Mouse (Mus musculus) megakaryocyte progenitor cell, adult 5-6 weeks (primary cell): ENCODE measurements around the gene Plek2. TPM values are rescaled to one million over a fixed set of nuclear protein-coding genes. Genes with fewer than 3 reads are reported as not detected.

Experiments used
- total RNA-seq, 2 experiments: library from RNA; stranded (forward) in 1 of 2; stranded (reverse) in 1 of 2; fragments of 157-497, 149-512 nt in 1 of 2; fragments of 200-1000 nt in 1 of 2; gene quantifications; 2 replicates each; pipeline versions ENCODE4 v1.2.3 to v1.2.4; 2015 to 2017

Gene Plek2
- total RNA-seq, 2 experiments from 2014 or later = not detected

Other genes starting within 250 kb of the Plek2 start
- gene Fam71d, start 215.4 kb downstream of the Plek2 start, total RNA-seq (2015) = not detected in 2 replicates
- gene Fam71d, start 215.4 kb downstream of the Plek2 start, total RNA-seq (2017) = not detected in 2 replicates
- 10.4 and 11.7 TPM in 2 replicates for gene Mpp5, start 158.1 kb downstream of the Plek2 start, total RNA-seq (2015)
- gene Mpp5, start 158.1 kb downstream of the Plek2 start, total RNA-seq (2017) = 10.8 and 22.5 TPM in 2 replicates
- 71.3 and 72.6 TPM in 2 replicates for gene Atp6v1d, start 45.3 kb downstream of the Plek2 start, total RNA-seq (2015)
- 27.9 and 35.2 TPM in 2 replicates for gene Atp6v1d, start 45.3 kb downstream of the Plek2 start, total RNA-seq (2017)
- gene Eif2s1, start 45.1 kb downstream of the Plek2 start, total RNA-seq (2015) = 182 and 193 TPM in 2 replicates
- 111 and 115 TPM in 2 replicates for gene Eif2s1, start 45.1 kb downstream of the Plek2 start, total RNA-seq (2017)
- 73.3 and 75.4 TPM in 2 replicates for gene Tmem229b, start 100.7 kb upstream of the Plek2 start, total RNA-seq (2015)
- 84.1 and 102 TPM in 2 replicates for gene Tmem229b, start 100.7 kb upstream of the Plek2 start, total RNA-seq (2017)
- gene Plekhh1, start 122.2 kb upstream of the Plek2 start, total RNA-seq (2015) = 0.22 and 0.25 TPM in 2 replicates
- gene Plekhh1, start 122.2 kb upstream of the Plek2 start, total RNA-seq (2017) = 0.24 and 0.25 TPM in 2 replicates
- gene Pigh, start 182.7 kb upstream of the Plek2 start, total RNA-seq (2015) = 17.1 and 18.2 TPM in 2 replicates
- 13.2 and 15.8 TPM in 2 replicates for gene Pigh, start 182.7 kb upstream of the Plek2 start, total RNA-seq (2017)
- gene Arg2, start 223.8 kb upstream of the Plek2 start, total RNA-seq (2015) = 0.54 and 0.93 TPM in 2 replicates
- 0.04 and 0.34 TPM in 2 replicates for gene Arg2, start 223.8 kb upstream of the Plek2 start, total RNA-seq (2017)